Mouse (Mus musculus) spleen, adult 2 months (tissue): Measurements from ENCODE around the gene Ttc22. TPM values are rescaled to one million over a fixed set of nuclear protein-coding genes. Genes with fewer than 3 reads are reported as not detected.

Source experiments
- DNase-seq, 2 experiments: peaks; one replicate each; pipeline versions ENCODE4 v3.0.0 to v3.0.0-alpha.2; 2012 to 2021; ENCODE audit warnings: low spot score in 2 of 2, low read depth in 1 of 2
- H3K27ac ChIP-seq: fragments of 200-500 bp; 2 replicates; pipeline ENCODE4 v1.5.1; 2012; ENCODE audit warnings: low read length, inconsistent platforms; ENCODE audit not compliant: insufficient read depth
- H3K27me3 ChIP-seq: fragments of 200-500 bp; 2 replicates; pipeline ENCODE4 v1.6.1; 2012; ENCODE audit warnings: mild to moderate bottlenecking, moderate library complexity, low read length, inconsistent platforms; ENCODE audit not compliant: control insufficient read depth, insufficient read depth
- H3K36me3 ChIP-seq: fragments of 200-500 bp; 2 replicates; pipeline ENCODE4 v1.6.1; 2012; ENCODE audit warnings: mild to moderate bottlenecking, low read length, inconsistent platforms; ENCODE audit not compliant: control insufficient read depth, insufficient read depth
- H3K4me1 ChIP-seq: fragments of 200-500 bp; 2 replicates; pipeline ENCODE4 v1.6.1; 2011; ENCODE audit warnings: inconsistent platforms; ENCODE audit not compliant: control insufficient read depth, insufficient read depth, insufficient read length
- H3K4me3 ChIP-seq: fragments of 200-500 bp; 2 replicates; pipeline ENCODE4 v1.5.1; 2011; ENCODE audit warnings: mild to moderate bottlenecking, inconsistent platforms; ENCODE audit not compliant: insufficient read depth, insufficient read length; ENCODE audit errors: extremely low read depth
- CTCF ChIP-seq: fragments of 200-500 bp; IDR thresholded peaks from 2 replicates; pipeline ENCODE4 v1.5.1; 2011; ENCODE audit warnings: mild to moderate bottlenecking, inconsistent platforms; ENCODE audit not compliant: insufficient read depth, insufficient read length, insufficient replicate concordance; ENCODE audit errors: extremely low read depth
- POLR2A ChIP-seq: fragments of 200-500 bp; IDR thresholded peaks from 2 replicates; pipeline ENCODE4 v1.6.1; 2011; ENCODE audit warnings: low read depth, low read length, inconsistent platforms
- WGBS: fragments of 180-500 bp; shearing (Covaris S2); methylation state at CpG from one replicate; pipeline ENCODE4 v1.1.7; 2018; 5-methylcytosine and 5-hydroxymethylcytosine counted together
- polyA plus RNA-seq: library from polyadenylated mRNA; depleted of rRNA; stranded (reverse); fragments of >200 nt; gene quantifications from 2 replicates; pipeline ENCODE4 v1.2.3, GENCODE M21; 2012; rRNA removed

Gene Ttc22
- polyA plus RNA-seq = 0.06 and 0.11 TPM in 2 replicates

DNA sequence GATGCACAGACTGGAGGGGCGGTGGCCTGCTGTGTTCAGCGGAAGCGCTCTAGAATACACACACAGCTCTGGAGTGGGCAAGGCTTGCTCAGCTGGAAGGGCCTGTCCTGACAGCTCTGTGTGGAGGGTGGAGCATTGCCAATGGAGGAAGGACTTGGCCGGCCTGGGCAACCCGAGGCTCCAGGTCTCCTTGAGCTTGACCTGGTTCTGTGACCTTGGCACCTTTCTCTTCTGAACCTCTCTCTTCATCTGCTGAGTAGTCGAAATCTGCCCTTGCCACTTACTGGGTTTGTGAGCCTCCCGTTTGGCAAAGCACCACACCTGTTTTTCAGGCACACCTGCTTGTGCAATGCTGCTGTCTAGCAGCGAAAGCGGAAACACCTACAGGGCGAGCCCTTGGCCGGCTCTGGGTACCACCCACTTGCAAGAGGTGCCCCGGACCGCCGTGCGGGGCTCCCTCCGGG lies at the start of gene Ttc22:
TSS of gene Ttc22 (plus strand) at position 403 of the 464 bp plus-strand sequence.
- 31% methylated on average over 16 of the region's 16 CpGs for WGBS
- DNase-seq = no peak

DNA sequence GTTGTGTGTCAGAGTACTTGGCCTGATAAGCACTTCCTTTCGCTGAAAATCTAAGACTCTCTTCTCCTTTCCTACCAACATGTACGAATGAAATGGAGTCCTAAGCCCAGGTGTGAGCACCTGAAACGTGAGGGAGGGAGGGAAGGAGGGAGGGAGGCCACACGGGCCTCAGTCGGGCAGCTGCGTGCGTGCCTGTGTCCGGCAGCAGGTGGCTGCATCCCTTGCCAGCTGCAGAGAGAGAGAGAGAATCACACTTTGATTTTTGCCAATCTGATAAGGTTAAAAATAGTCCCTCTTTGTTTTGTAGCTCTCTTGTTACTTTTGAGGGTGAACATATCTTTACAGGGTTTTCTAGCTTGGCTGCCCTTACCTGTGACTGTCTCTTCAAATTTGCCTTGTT lies 47.2 kb upstream of the Ttc22 start:
- WGBS = 75% methylated on average over 8 of the region's 8 CpGs
- Histone ChIP-seq H3K4me3 (no peak overlapping the region), H3K36me3 (no peaks in the 10 kb centered on the region; the same call in 1 of the 2 replicates), H3K4me1 (no peaks in the 10 kb centered on the region), H3K27me3 (no peaks in the 10 kb centered on the region), H3K27ac (no peak overlapping the region)
- DNase-seq = no peak
- TF ChIP-seq POLR2A (no peak), CTCF (no peak)

More for the DNA sequence above, at the start of gene Ttc22:
- Histone ChIP-seq H3K36me3 (no peaks in the 10 kb centered on the region), H3K27me3 (0 out of 2 replicates have a peak, but pooled peaks cover 3% of the 10 kb centered on the region), H3K27ac (no peak within 1 kb of the TSS), H3K4me1 (no peaks in the 10 kb centered on the region; the same call in 1 of the 2 replicates), H3K4me3 (no peak within 1 kb of the TSS)
- TF ChIP-seq CTCF (no peak), POLR2A (no peak)

DNA sequence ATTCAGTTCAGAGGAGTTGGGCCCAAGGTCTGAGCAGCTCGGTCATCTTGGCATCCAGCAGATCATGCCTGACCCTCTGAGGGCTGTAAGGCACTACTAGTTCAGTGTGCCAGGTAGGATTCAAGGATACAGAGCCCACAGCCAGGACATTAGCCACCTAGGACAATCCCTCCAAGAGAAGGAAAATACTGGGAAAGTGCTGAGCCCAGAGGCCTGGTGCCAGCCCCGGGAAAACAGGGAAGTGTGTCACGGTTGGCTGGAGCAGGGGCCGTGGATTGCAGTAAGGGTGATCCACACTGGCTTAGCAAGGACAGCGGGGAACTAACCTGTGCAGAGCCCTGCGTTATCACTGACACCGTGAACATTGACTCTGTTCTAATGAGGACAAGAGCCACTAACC lies 44.7 kb upstream of the Ttc22 start:
- H3K36me3 ChIP-seq = no peaks in the 10 kb centered on the region; the same call in 1 of the 2 replicates
- TF ChIP-seq POLR2A = no peak
- TF ChIP-seq CTCF = no peak

DNA sequence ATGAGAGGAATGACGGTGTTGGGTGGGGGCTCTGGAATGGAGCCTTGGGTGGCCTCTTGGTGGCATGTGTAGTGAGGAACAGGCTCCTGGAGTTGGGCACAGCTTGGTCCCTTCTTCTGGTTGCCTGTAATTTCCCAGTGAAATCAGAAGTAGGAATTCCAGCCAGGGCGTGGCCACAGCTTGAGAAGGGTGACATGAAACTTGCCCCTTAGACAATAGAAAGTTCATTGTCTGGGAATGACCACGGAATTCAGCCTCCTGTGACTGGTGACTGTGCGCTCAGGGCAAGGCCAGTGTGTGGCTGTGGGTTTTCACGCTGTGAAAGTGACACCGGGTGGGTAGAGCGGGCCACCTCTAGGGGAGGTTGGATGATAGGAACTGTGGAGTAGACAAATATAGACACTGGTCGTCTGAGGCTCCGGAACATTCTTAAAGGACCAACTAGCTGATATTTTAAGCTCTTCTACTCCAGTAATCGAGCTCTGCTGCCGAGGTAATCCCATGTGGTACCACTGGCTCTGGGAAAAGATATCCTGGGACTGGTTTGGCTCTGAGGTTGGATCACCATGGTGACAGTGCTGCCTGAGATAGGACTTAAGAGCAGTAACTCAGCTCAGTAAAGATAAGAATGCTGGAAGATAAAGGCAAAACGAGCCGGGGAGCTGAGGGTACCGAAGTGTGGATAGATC lies 40.9 kb upstream of the Ttc22 start:
- no peaks in the 10 kb centered on the region for H3K4me1 ChIP-seq
- 91% methylated on average over 14 of the region's 14 CpGs for WGBS
- H3K27me3 ChIP-seq = no peaks in the 10 kb centered on the region
- no peaks in the 10 kb centered on the region for H3K36me3 ChIP-seq
- no peak for TF ChIP-seq CTCF
- no peak for TF ChIP-seq POLR2A
- H3K4me3 ChIP-seq = no peak overlapping the region
- DNase-seq = no peak
- no peak overlapping the region for H3K27ac ChIP-seq

More for the DNA sequence above, 44.7 kb upstream of the Ttc22 start:
- DNase-seq = no peak
- H3K27me3 ChIP-seq = no peaks in the 10 kb centered on the region
- no peak overlapping the region for H3K4me3 ChIP-seq
- WGBS = 92% methylated on average over 7 of the region's 7 CpGs
- no peaks in the 10 kb centered on the region for H3K4me1 ChIP-seq
- no peak overlapping the region for H3K27ac ChIP-seq

DNA sequence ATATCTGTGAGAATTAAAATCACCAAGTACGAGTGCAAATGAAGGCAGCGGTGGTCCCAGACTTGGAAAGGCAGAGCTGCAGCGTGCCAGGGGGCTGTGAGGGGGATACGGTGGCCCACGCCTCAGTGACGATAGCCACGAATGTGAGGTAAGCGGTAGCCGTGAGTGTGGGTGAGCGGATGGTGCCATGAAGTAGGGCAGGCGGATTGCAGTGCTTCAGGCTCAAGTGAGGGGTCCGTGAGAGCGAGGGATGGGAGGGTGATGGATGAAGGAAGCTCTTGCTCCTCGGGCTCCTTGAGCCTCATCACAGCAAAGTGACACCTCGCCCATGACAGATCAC lies 40.4 kb upstream of the Ttc22 start:
- no peak overlapping the region for H3K27ac ChIP-seq
- H3K4me1 ChIP-seq = no peaks in the 10 kb centered on the region
- H3K27me3 ChIP-seq = no peaks in the 10 kb centered on the region
- 0 out of 2 replicates have a peak, but pooled peaks cover 2% of the 10 kb centered on the region for H3K36me3 ChIP-seq
- WGBS = 91% methylated on average over 15 of the region's 15 CpGs
- no peak overlapping the region for H3K4me3 ChIP-seq
- TF ChIP-seq CTCF (no peak), POLR2A (no peak)
- no peak for DNase-seq

DNA sequence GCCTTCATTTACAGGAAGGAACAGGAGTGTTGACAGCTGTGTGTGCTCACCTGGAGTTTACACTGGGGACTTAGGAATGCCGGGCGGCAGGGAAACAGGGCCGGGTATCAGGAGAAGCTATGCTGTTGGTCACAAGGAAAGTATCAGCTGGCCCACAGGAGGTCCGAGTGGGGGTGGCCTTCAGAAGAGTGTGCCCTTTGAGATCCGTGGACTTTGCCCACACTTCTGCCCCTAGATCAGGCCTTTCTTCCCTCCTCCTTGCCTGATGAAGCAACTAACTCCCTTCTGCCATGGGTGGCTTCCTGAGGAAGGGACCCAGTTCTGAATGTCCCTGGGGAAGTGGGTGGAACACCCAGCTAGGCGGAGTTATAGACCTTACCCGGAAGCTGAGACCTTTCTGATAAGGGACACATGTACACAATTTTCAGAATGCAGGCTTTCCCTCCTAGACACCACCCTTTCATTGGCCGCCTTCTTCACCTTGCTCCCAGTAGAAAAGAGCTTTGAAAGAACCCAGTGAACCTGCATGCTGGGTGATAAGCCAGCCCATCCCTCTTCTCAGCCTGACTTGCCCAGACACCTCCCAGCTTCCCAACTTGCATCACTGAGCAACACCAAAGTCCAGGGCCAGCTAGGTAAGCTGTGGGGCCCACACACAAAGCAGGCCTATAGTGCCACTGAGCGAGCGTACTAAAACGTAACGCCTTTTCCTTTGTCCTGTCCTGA lies 39.6 kb upstream of the Ttc22 start:
- TF ChIP-seq POLR2A (no peak), CTCF (no peak)
- Histone ChIP-seq H3K4me3 (no peak overlapping the region), H3K4me1 (no peaks in the 10 kb centered on the region), H3K27ac (no peak overlapping the region), H3K36me3 (0 out of 2 replicates have a peak, but pooled peaks cover 4% of the 10 kb centered on the region), H3K27me3 (no peaks in the 10 kb centered on the region)
- DNase-seq = no peak
- whole genome bisulfite sequencing = 86% methylated on average over 12 of the region's 12 CpGs

DNA sequence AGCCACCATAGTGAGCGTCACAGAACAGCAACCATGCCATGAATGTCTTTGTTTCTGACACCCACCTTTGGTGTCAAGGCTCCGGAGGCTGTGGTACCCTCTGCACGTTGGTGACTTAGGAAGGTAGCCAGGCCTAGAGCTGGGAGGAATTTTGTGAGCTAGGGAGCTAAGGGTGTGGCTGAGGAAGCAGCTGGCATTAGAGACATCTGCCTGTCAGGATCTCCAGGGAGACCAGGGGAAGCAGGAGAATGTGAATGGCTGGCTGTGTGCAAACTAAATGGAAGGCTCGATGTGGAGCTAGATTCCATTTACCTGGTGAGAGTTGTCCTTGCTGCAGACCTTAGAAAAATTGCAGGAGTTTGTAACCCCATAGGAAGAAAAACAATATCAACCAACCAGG lies 37.6 kb upstream of the Ttc22 start:
- no peaks in the 10 kb centered on the region for H3K4me1 ChIP-seq

More for the DNA sequence above, 37.6 kb upstream of the Ttc22 start:
- WGBS = 91% methylated on average over 4 of the region's 4 CpGs
- 0 out of 2 replicates have a peak, but pooled peaks cover 4% of the 10 kb centered on the region for H3K36me3 ChIP-seq
- H3K27ac ChIP-seq = no peak overlapping the region
- no peak for TF ChIP-seq POLR2A
- TF ChIP-seq CTCF = no peak
- DNase-seq = no peak
- no peaks in the 10 kb centered on the region for H3K27me3 ChIP-seq
- H3K4me3 ChIP-seq = no peak overlapping the region
